Mouse (Mus musculus) bone marrow, adult 2 months (tissue): ENCODE measurements around the gene Vwf. TPM values are rescaled to one million over a fixed set of nuclear protein-coding genes. Genes with fewer than 3 reads are reported as not detected.

Source experiments
- H3K27ac ChIP-seq: fragments of 200-500 bp; 2 replicates; pipeline ENCODE4 v1.5.1; 2012; ENCODE audit warnings: low read depth, mild to moderate bottlenecking, control low read depth, inconsistent platforms, low read length; ENCODE audit not compliant: control insufficient read depth, poor library complexity, insufficient read depth
- H3K4me1 ChIP-seq: fragments of 200-500 bp; 2 replicates; pipeline ENCODE4 v1.6.1; 2011; ENCODE audit warnings: low read length; ENCODE audit not compliant: control insufficient read depth, insufficient read depth
- H3K4me3 ChIP-seq: fragments of 200-500 bp; replicated peaks from 2 replicates; pipeline ENCODE3; 2011; ENCODE audit warnings: mild to moderate bottlenecking, low read depth, low read length, control low read depth; ENCODE audit not compliant: control insufficient read depth
- CTCF ChIP-seq: fragments of 200-500 bp; IDR thresholded peaks from 2 replicates; pipeline ENCODE4 v1.5.1; 2011; ENCODE audit warnings: low read length, control low read depth; ENCODE audit not compliant: control insufficient read depth, insufficient read depth
- POLR2A ChIP-seq: fragments of 200-500 bp; IDR thresholded peaks from 2 replicates; pipeline ENCODE4 v1.6.1; 2011; ENCODE audit warnings: low read depth, mild to moderate bottlenecking, control low read depth, low read length, borderline replicate concordance; ENCODE audit not compliant: control insufficient read depth
- WGBS: fragments of 180-500 bp; shearing (Covaris S2); methylation state at CpG from one replicate; pipeline ENCODE4 v1.1.7; 2018; 5-methylcytosine and 5-hydroxymethylcytosine counted together
- polyA plus RNA-seq: library from polyadenylated mRNA; stranded (reverse); fragments of >200 nt; gene quantifications from 2 replicates; pipeline ENCODE4 v1.2.4, GENCODE M21; 2011; ENCODE audit warnings: low replicate concordance; ENCODE audit not compliant: missing spikeins, insufficient read depth, insufficient read length

Gene Vwf
- polyA plus RNA-seq, 1 experiment: 147 TPM

DNA sequence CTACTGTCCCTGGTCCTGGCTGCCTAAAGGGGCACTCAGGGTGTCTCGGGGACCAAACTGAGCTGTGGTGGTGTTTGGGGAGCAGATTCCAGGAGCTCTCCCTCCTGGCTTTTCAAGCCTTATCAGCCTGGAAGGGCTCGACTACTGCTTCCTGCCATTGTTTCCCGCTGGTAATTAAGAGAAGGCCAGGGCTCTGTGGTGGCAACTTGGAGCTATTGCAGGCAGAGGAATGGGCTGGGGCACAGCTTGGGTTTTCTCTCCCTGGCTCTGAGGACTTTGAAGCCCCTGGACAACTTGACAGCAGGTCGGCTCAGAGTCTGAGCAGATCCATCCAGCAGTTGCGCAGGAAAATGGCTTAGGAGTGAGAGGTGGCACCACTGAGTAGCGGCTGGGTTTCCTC is 6.2 kb downstream of the Vwf start:
- no peak overlapping the region for H3K4me3 ChIP-seq
- H3K4me1 ChIP-seq: no peaks in the 10 kb centered on the region; the same call in 1 of the 2 replicates
- H3K27ac ChIP-seq: no peak overlapping the region
- TF ChIP-seq POLR2A (no peak), CTCF (no peak)
- WGBS: 67% methylated on average over 6 of the region's 6 CpGs

DNA sequence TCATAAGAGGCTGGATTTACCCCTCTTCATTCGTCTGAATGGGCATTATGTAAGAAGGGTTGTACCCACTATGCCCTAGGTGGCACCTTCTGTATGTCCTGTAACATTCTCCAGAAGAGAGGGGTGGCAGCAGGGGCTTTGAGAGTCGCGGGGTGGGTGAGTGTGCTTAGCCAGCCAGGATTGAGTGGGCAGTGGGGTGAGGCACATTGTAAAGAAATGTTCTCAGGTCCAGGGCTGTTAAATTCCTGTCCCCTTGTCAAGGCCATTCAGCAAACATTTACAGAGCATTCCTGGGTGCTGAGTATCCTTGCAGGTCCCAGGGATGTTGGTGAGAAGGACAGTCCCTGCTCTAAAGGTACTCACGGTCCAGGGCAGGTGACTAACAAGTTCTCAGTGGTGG is 7.0 kb downstream of the Vwf start:
- H3K4me3 ChIP-seq: no peak overlapping the region
- WGBS: 79% methylated on average over 4 of the region's 4 CpGs
- no peaks in the 10 kb centered on the region; the same call in 1 of the 2 replicates for H3K4me1 ChIP-seq
- TF ChIP-seq CTCF (no peak), POLR2A (no peak)
- H3K27ac ChIP-seq: no peak overlapping the region

DNA sequence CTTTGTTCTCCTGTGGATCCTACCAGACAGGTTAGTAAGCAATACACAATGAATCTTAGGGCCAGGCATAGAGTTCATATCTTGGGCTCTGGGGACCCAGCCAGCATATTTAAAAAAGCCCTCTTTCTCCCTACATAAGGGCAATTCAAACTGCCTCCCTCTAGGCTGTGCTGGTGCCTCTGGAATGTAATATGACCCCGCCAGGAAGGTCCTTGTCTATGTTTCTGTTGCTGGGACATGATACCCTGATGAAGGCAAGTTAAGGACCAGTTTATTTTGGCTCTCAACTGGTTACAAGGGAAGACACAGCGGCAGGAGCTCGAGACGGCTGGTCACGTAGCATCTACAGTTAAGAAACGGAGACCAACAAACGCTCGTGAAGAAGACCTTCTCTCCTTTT is 12.3 kb downstream of the Vwf start:
- no peak overlapping the region for H3K27ac ChIP-seq
- no peak for TF ChIP-seq CTCF
- TF ChIP-seq POLR2A: no peak
- 80% methylated on average over 8 of the region's 8 CpGs for WGBS
- H3K4me3 ChIP-seq: no peak overlapping the region
- H3K4me1 ChIP-seq: peaks cover 1% of the 10 kb centered on the region; the same call in 1 of the 2 replicates

DNA sequence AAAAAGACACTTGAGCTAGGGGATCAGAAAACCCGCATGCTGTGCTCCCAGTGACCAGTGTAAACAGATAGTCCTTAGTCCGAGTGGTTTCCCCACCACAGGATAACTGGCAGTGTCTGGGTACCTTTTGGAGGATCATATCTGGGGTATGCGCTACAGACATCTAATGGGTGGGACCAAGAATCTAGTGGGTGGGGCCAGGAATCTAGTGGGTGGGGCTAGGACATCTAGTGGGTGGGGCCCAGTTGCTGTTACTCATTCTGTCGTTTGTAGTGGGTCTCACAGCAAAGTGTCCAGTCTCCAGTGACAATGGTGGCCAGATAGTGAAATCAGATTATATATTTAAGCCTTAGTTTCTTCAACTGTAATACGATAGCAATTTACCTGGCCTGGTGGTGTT is 14.5 kb downstream of the Vwf start:
- H3K4me3 ChIP-seq: no peak overlapping the region
- no peak overlapping the region for H3K27ac ChIP-seq
- no peak for TF ChIP-seq POLR2A
- TF ChIP-seq CTCF: no peak
- WGBS: 60% methylated on average over 5 of the region's 5 CpGs
- H3K4me1 ChIP-seq: peaks cover 3% of the 10 kb centered on the region

DNA sequence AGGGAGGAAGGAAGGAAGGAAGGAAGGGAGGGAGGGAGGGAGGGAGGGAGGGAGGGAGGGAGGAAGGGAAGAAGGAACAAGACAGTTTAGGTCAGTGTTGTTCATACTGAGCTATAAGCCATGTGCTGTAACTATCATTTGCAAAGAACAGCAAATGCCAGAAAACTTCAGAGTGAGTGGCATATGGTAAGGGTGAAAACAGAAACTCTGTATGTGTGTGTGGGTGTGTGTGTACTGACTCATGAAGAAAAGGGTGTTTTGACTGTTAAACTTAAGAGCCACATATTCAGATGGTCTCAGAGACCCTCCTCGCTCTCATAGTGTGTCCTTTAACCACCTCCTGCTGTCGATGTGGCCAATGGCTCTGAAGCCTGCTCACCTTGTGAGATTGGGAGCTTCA is 14.9 kb downstream of the Vwf start:
- WGBS: 86% methylated on average over 2 of the region's 2 CpGs
- no peak for TF ChIP-seq CTCF
- no peak for TF ChIP-seq POLR2A
- Histone ChIP-seq H3K4me3 (no peak overlapping the region), H3K4me1 (peaks cover 3% of the 10 kb centered on the region), H3K27ac (no peak overlapping the region)

DNA sequence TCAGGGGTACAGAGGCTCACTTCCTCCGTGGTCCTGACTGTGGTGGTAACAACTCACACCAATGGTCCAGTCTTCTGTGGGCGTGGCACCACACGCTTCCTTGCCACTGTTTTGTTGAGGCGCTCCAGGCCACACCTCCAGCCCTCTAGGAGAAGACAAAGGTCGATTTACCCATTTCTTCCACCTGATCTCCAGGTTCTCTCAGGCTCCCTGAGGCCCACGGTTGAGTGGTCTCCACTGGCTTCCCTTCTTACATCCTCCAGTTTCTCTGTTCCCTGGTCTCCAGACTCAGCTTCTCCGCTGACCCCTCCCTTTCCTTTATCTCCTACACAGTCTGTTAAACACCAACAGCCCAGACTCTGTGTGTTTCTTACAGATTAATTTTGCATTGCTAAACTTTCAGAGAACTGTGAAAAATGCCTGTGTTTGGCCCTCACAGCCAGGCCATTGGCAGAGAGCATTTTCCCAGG is 18.3 kb downstream of the Vwf start:
- 49% methylated on average over 7 of the region's 7 CpGs for WGBS
- Histone ChIP-seq H3K4me3 (peak overlapping the region; percentile 38), H3K27ac (peak overlapping the region; percentile 71), H3K4me1 (peaks cover 3% of the 10 kb centered on the region)
- TF ChIP-seq CTCF (no peak), POLR2A (no peak)

DNA sequence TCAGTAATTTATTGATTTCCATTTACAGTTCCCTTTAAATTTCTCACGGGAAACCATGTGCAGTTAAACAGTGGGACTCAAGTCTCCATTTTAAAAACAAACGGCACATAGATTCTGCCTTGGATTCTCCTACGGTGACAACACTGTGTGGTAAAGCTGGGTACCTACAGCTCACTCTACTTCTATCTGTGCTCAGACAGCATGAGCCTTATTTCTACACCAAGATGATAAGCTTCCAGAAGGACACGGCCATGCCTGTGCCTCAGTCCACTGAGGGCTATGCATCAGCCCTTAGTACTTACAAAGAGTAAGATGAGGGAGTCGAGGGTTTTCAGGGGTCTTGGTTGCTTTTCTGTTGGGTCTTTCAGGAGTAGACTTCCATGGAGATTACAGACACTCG is 18.8 kb downstream of the Vwf start:
- peak overlapping the region; percentile 68; the same call in 1 of the 2 replicates for H3K27ac ChIP-seq
- peaks cover 3% of the 10 kb centered on the region for H3K4me1 ChIP-seq
- no peak overlapping the region for H3K4me3 ChIP-seq
- TF ChIP-seq POLR2A: no peak
- TF ChIP-seq CTCF: no peak
- WGBS: 64% methylated on average over 6 of the region's 6 CpGs

DNA sequence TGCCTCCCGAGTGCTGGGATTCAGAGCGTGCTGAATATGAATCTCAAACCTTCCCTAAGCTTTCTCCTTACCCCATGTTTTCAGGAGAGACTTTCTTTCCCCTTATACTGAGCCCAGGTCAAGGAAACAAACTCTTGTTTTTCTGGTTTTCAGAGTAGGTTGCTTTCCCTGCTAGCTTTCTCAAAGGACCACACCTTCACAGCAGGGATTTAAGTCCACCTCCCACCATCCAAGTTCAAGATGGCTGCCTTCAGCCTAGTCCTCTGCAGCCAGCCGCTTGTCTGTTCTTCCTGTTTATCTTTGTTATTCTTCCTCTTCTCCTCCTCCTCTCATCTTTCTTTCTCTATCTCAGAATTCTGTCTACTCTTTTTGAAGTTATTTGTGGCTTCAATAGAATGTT is 20.1 kb downstream of the Vwf start:
- WGBS: 81% methylated on average over 3 of the region's 3 CpGs
- TF ChIP-seq POLR2A (no peak), CTCF (no peak)
- peaks cover 2% of the 10 kb centered on the region for H3K4me1 ChIP-seq

DNA sequence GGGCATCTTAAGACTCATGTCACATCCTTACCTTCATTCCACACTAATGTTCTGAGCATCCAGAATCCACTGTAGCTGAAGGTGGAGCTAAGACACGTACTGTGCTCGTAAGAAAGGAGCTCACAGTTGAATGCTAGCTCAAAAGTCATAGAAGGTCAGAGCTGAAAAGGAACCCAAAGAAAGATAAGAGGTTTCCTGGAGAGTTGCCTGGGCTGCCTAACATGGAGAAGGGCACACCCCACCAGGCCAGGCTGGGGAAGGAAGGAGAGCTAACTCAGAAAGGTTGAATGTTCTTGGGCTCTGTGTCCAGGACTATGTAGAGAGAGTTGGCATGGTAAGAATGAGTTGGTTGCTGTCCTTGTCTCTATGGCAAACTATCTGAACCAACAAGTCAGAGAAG is 21.8 kb downstream of the Vwf start:
- Histone ChIP-seq H3K27ac (peak overlapping the region; percentile 39; the same call in 1 of the 2 replicates), H3K4me1 (peaks cover 2% of the 10 kb centered on the region), H3K4me3 (no peak overlapping the region)
- 60% methylated on average over 2 of the region's 2 CpGs for WGBS
- TF ChIP-seq POLR2A (no peak), CTCF (no peak)

More for the DNA sequence above, 20.1 kb downstream of the Vwf start:
- no peak overlapping the region for H3K4me3 ChIP-seq
- no peak overlapping the region for H3K27ac ChIP-seq
